Mouse (Mus musculus) hematopoietic stem cell, adult 5-6 weeks (primary cell): ENCODE results near the gene Pop4. TPM values are rescaled to one million over a fixed set of nuclear protein-coding genes. Genes with fewer than 3 reads are reported as not detected.
A peak's percentile ranks its signal among the peaks of the same experiment; 100 is the strongest.
"Not testable (repeated sequence)": the region's sequence is repeated elsewhere in the genome, so short reads cannot be mapped to it uniquely, and the experiment has no call there.

Source experiments
- ATAC-seq, 2 experiments: fragments of 125-278 bp in 1 of 2; replicated peaks in 1 of 2; 2 replicates each; pipeline ENCODE4 v1.8.0; 2016 to 2017; ENCODE audit warnings: inconsistent platforms in 2 of 2, mild to moderate bottlenecking in 2 of 2, moderate number of reproducible peaks in 2 of 2, low read depth in 1 of 2, moderate TSS enrichment in 1 of 2; ENCODE audit not compliant: low FRiP score in 2 of 2, poor library complexity in 2 of 2, severe bottlenecking in 2 of 2, insufficient read depth in 1 of 2, low TSS enrichment in 1 of 2
- total RNA-seq: library from RNA; stranded (forward); fragments of 172-1452, 232-1000 nt; gene quantifications from 2 replicates; pipeline ENCODE4 v1.2.3, GENCODE M21; 2017

Gene Pop4
- 55.8 and 56.6 TPM in 2 replicates for total RNA-seq

DNA sequence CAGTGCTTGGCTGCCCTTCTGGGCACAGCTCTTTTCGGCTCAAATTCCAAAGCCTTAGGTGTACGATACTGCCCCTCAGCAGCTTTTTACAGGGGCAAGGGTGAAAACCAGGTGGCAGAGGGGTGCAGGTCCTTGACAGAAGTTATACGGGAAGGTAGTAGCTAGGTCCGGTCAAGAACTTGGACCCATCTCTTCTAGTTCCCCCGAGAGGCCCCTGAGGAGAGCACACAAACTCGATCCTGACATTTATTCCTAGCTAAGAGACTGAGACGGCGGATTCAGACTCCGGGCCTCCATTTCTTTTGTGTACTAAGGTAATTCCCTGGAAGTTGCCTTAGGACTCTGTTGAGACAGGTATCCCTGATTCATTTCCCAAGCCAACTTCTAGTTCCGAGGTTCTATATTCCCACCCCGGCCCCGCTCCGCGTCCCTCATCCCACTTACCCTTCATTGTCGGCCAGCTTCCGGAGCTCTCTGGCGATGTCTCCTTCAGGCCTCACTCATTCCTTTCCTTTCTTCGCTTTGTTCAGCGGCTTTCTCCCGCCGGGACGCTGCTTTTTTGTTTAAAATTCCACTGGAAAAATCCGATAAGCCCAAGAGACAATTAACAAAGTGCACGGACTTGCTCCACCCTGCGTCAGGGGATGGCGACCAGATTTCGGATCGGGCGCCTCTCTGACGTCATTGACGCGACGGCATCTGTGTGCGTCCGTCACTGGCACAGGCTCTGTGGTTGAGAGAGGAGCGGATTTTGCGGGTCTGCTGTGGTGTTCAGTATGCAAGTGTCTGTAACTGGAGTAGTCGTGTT lies at the start of gene Pop4:
TSS of gene Pop4 (minus strand) at position 721 of the 808 bp plus-strand sequence.
- ATAC-seq: peak; percentile 95 to 99

GRCm38 (mm10) chr7:38320641-38321040 lies 49.4 kb upstream of the Pop4 start:
- ATAC-seq: no peak

- not testable (repeated sequence) for ATAC-seq
These were observed 11.0 kb upstream of the Pop4 start for GRCm38 (mm10) chr7:38282192-38282591.

DNA sequence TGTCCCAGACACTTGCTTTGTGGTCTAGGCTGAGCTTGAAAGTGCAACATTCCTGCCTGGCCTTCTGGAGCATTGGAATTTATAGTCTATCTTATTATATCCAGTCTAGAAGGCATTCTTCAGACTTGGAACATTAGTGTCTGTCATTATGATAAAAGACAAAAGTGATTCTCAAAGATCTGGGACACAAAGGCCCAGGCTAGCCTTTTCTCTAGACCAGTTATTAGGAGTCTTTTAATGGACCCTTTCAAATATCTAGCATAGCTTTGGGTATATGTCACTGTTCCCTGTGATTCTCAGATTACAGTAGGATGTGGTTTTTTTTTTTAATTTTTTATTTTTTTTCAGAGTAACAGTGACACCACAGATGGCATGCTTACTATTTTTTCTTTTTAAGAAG lies 1.3 kb upstream of the Pop4 start:
- ATAC-seq: no peak

- ATAC-seq: peak in 1 of 2 experiments; percentile 33; a peak in 1 of 4 replicates
These were observed 636 bp upstream of the Pop4 start for GRCm38 (mm10) chr7:38271859-38272258.

DNA sequence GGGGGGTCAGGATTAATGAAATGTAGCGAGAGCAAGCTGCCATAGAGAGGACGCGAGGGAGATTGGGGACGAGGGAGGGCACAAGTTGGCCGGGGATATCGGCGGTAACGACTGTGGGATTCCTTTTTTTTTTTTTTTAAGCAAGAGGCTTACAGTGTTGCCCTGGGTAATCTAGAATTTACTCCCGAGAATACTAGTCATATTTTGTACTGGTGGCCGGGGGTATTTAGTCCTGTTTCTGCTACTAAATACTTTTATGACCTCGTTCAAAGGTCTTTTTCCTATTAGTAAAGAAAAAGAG lies 238 bp upstream of the Pop4 start:
- ATAC-seq: no peak; a peak in 1 of 4 replicates

GRCm38 (mm10) chr7:38267006-38267680 lies 4.1 kb downstream of the Pop4 start:
- peak; percentile 50 to 53 for ATAC-seq

DNA sequence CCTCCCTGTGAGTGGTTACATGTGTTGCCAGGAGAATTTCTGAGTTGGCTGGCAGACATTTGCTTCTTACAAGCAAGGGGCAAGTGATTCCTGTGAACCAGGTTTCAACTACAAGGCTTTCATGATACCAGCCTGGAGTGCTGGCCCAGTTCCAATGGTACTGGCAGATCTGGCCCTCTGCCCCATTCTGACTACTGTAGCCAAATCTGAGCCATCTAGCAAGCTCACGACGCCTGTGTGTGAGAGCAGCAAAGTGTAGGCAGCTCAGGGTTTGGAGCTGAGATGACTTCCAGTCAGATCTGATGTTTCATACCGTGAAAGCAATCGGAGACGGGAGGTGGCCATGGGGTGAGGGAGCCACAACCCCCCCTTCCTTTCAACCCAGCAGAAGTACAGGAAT lies 8.8 kb downstream of the Pop4 start:
- ATAC-seq: no peak

GRCm38 (mm10) chr7:38259631-38260030 lies 11.6 kb downstream of the Pop4 start:
- ATAC-seq: no peak

DNA sequence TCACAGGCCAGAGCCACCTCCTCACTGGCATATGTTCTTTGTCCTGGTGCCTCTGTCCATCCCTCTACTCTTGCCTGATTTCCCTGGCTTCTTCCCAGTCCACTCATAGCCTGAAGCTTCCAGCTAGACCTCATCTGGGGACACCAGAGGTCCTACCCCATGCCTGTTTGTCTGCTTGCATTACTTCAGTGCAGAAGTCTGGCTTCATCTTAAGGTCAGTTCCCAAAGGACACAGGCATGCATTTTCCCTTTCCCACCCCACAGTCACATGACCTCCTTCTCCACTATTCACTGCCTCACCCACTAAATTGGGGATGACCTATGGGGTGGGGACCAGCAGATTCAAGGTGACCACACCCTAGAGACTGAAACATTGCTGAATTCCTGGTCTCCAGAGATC lies 17.8 kb downstream of the Pop4 start:
- no peak for ATAC-seq

GRCm38 (mm10) chr7:38251494-38252216 lies 19.6 kb downstream of the Pop4 start:
- ATAC-seq: 0 out of 4 replicates have a peak, but pooled peaks of 1 of the 2 experiments have one; percentile 17

DNA sequence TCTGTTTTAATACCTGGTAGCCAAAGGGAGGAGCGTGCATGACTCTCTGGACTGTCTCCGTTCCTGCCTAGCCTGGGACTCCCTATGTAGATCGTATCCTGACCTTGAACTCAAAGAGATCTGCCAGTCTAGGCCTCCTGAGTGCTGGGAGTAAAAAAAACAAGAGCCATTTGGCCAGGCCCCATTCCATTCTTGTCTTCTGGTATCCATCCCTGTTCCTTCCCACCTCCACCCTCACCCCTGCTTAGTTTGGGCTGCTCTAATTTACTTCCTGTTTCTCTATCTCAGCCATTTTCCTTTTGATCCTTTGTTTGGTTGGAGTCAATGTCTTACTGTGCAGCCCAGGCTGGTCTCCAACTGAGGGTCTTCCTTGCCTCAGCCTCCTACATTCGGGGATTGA lies 28.8 kb downstream of the Pop4 start:
- ATAC-seq: no peak

DNA sequence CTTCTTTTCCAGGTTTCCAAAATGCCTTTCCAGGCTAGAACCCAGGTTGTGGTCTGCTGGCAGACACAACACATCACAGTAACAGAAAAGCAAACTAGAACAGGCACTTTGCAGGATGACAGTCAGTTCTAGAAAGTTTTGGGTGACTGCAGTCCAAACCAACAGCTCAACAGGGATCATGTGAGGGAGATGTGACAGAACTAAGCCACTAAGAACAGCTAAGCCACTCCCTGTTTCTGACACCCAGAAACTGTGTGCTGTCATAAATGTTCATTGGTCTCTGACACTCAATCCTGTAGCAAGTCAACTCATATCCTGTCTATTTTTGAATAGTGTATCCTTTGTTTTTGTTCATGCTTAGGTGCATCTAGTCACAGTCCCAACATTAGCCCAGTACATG lies 34.1 kb downstream of the Pop4 start:
- ATAC-seq: peak in 1 of 2 experiments; percentile 32; a peak in 1 of 4 replicates

DNA sequence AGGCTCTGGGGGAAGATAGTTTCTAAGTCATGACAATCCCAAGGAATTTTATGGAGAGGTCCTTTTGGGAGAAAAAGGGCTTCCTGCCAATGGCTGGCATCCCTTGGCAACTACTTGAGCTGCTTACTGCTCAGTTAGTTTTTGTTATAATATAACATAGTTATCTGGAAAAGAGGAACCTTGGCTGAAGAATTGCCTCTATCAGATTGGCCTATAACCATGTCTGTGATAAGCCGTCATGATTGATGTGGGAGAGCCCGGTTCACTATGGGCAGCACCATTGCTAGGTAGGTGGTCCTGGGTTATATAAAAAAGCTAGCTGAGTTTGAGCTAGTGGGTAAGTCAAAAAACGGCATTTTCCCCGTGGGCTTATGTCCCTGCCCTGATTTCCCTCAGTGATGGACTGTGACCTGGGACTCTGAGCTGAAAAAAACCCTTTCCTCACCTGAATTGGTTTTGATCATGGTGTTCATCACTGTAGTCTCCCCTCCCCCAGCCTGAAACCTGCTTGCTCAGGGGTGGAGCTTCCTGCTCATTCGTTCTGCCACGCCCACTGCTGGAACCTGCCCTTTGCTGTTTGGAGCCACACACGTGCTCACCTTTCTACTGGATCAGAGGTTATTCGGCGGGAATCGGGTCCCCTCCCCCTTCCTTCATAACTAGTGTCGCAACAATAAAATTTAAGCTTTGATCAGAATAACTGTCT lies 34.7 kb downstream of the Pop4 start:
- ATAC-seq: peak in 1 of 2 experiments; percentile 42; a peak in 1 of 4 replicates

DNA sequence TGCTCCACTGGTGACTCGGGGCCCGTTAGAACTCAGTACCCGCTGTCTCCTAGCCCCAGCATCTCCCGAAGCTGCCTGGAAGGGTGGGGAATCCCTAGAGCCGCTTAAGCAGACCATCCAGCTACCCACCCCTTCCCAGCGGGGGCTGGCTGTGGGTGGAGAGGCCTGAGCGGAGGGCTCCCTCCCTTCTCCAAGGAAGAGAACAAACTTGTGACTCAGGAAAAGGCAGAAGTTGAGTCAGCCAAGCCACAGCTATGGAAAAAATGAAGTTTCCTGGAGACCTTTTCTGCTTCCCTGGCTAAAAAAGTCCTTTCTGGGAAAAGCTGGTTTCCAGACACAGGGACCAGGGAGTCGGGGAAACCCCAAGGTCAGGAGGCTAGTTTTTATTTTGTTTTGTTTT lies 40.9 kb downstream of the Pop4 start:
- no peak for ATAC-seq

- no peak for ATAC-seq
These were observed 42.9 kb downstream of the Pop4 start for GRCm38 (mm10) chr7:38228329-38228728.

GRCm38 (mm10) chr7:38227900-38228298 lies 43.3 kb downstream of the Pop4 start, which contains the start of gene Plekhf1:
Gene Plekhf1, minus strand, starts transcription at chr7:38228016.
- ATAC-seq: peak; percentile 95 to 96
